Mouse (Mus musculus) heart, adult 8-10 months (tissue): Measurements from ENCODE around the gene Man1a. TPM values are rescaled to one million over a fixed set of nuclear protein-coding genes. Genes with fewer than 3 reads are reported as not detected.

Experiments
- DNase-seq: peaks from one replicate; pipeline ENCODE4 v3.0.0; 2022; ENCODE audit warnings: low spot score
- total RNA-seq, 4 experiments: library from RNA; stranded (reverse); gene quantifications; 2 replicates each; pipeline ENCODE4 v1.2.4; 2022

Gene Man1a
- total RNA-seq, 4 experiments from 2014 or later = 34.3 to 41.0 (median 38.3) TPM

DNA sequence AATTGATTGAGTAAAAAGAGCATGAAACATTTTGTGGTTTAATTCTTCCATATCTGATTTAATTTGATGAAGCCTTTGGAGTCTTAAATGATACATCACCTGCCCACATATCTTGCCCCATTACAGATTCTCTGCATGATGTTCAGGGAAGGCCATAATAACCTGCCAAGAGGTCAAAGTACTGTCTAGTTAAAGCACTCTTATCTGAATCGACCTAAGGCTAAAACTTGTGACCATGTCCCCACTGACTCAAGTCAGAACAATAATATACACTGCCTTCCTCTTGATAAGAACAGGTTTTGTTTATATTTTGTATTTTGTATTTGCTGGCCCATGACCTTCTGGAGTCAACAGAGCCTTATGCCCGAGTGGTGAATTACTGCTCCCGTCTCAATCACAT lies 154.2 kb downstream of the Man1a start:
- DNase-seq = no peak

DNA sequence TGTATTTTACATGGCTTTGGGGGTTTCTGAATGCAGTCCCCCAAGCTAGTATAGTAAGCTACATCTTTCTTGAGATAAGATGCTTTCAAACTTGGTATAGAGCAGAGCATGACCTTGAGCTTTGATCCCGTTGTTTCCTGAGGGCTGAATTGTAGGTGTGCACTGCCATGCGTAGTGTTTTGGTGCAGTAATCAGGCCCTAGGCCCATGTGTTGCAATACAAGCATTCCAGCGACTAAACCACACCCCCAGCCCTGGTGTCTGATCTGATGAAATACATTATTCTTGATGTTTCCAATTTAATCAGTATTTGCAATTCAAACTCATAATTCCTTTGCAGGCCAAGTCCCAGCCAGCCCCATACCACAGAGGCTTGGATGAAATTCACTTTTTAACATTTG lies 158.9 kb downstream of the Man1a start:
- no peak for DNase-seq

DNA sequence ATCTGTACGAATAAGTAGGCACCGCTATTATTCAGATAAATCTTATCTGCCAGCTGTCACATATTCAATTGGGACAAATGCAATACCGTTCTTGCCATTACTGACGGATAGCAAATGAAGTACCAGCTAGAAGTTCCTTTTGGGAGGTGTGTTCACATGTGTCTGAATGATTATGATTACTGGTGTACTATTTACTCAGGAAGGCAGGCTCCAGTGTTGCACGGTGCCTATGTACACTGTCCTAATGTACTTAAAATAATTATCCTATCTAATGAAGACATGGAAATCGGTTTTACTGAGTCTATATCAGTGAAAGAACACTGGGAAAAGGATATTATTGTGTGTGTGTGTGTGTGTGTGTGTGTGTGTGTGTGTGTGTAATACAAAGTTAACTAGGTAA lies 160.7 kb downstream of the Man1a start:
- no peak for DNase-seq

DNA sequence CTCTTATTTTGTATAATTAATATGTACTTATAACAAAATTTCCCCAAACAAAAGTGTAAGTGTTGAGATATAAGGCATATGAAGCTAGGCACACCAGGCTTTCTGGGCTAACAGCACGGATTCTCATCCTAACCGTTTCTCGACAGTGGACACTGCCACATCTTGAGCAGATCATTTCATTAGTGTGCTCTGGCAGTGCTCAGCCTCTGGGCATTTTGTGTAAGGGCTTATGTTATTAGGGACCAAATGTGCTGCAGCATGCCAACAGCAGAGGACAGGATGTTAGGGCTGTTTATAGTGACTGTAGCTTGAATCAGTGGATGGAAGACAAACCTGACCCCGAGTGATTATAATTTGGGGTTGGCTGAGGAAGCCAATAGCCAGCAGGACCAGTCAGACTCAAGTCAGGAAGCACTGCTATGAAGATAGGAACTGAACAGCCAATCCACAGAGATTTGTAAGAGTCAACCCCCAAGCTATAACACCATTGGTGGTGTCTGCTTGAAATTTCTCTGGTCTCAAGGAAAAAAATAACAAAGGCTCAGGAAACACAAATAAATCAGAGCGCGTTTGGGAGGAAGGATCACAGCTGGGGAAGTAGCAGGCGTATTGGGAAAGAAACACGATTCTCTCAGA lies 161.3 kb downstream of the Man1a start:
- DNase-seq = no peak

DNA sequence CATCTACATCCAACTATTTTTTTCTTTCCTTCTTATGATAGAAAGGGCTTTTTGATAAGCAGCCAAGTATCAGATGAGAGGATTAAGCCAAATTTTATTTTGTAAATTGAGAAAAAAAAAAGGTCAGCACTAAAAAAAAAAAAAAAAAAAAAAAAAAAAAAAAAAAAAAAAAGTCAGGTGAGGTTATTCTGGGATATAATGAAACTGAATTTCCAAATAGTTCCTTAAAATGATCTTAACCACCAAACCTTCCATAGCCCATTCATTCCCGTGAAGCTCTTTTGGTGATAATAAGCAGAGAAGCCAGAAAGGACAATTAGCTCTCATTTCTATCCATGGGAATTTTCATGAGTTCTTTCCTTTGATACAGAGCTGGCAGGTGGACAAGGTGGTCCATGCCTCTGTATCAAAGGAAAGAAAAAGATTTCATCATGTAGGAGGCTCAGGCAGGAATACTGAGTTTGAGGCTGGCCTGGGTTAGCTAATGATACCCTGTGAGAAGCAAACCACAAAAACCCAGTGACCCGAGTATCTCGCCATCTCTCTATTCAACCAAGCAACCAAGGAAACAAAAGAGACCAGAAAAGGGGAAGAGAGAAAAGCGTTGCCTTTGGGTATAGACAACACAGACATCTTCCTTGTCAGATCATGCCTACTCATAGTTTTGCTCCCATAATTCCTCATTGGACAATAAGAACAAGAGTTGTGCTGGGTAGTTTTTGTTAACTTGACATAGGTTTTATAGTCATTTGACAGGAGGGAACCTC lies 162.7 kb downstream of the Man1a start:
- DNase-seq = no peak

DNA sequence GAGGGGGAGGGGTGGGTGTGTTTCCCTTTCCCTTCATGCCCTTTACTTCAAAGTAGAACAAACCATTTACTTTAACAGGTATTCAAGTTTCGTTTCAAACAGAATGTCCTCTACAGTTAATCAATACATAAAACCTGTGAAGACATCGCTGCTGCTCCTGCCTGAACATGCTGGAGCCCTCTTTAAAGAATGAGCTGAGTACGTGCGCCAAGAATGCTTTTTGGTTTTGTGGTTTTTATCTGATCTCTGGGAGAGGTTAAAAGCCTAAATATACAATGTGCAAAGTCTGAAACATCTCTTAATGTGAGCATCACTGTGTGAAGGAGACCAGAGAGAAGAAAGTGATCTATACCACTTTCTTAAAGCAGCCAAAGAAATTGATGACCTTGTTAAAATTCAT lies 186.9 kb downstream of the Man1a start:
- DNase-seq = no peak

DNA sequence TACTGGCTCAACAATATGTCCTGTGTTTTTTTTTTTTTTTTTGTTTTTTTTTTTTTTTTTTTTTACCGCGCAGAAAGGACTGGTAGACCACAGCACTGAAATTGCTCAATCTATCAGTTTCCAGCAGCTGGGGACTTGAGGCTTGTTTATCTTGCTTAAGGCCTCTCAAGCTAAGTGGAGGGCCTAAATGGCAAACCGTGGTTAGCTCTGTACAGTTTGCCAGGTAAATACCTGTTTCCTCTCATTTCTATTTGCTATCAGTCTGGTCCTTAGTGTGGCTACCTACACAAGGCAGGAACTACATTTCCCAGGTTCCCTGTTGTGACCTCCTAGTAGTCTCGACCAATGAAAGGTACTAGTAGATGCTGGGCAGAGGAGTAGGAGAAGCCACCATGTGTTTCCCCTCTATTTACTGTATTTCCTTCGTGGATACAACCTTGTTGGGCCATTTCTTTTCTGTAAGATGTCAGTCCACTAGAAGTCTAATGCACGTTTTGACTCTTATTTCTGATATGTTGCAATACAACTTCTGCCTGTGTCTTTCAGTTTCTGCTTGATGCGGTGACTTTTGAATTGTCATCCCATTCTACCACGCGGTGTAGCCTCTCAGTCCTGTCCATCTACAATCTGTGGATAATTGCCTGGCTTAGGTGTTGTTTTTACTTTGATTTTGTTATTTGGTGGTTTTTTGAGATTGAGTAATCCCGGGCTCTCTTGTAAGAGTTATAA lies 187.9 kb downstream of the Man1a start:
- DNase-seq = no peak

DNA sequence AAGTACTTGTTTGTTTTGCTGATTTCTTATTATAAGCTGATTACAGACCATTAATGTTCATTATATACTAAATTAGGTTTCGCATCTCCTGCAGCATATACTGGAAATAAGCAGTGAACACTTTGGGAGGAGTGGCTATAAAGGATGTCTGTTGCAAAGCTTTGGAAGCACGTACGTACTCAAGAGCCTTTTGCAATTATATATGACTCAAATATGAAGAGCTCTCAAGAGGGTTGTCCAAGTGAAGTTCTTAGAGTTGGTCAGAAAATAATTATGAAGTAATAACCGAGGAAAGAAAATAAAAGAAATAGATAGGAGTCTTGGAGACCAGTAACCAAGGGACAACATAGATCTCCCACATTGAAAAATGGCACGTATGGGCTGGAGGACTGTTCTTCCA lies 189.9 kb downstream of the Man1a start:
- DNase-seq = no peak

DNA sequence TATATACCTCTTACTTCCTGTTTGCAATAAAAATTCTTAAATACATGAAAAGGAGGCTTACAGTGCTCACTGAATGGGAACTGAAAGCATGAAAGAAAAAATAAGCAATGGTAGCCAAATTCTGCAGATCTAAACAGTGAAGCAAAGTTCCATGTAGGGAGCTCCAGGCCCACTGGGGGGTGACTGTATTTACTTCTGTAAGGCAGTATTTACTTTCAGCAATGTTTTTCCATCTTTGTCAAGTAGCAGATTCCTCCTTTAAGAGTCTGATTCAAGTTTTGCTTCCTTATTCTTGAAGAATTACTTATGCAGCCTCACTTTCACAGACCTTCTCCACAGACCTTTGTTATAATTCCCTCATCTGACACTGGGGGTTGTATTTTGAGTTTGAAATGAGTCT lies 195.1 kb downstream of the Man1a start:
- no peak for DNase-seq

DNA sequence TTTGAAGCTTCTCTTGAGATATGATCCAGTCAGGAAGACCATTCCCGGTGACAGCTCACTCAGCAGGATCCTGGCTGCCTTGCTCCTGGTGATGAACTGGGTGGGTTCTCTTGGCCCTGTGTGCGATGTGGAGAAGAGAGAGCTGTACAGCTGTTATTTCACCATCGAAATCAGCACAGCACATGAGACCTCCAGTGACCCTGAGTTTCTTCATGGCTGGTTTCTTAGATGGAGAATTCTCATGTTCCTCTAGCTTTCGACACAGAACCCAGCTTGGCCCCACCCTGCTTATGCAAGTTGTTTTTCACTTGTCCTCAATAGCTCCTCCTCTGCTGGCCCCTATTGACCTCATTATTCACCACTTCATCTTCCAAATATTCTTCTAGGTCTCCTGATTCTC lies 200.5 kb downstream of the Man1a start:
- DNase-seq = peak; percentile 65

DNA sequence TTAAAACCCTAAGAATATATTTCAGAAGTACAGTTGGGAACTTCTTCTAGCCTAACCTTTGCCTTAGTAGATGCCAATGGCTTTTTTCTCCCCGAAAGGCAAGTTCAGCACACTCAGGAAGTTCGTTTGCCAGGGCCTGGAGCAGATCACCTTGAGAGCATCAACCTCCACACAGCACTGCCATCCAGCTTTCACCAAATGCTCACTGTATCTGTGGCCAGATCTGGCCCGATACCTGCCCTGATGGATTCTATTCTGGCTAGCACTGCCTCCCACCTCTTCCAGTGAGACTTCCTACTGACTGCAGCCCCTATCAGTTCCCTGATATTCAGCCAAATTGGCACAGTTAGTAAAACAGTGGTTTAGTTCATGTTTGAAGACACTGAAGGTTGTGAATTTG lies 202.2 kb downstream of the Man1a start:
- no peak for DNase-seq

DNA sequence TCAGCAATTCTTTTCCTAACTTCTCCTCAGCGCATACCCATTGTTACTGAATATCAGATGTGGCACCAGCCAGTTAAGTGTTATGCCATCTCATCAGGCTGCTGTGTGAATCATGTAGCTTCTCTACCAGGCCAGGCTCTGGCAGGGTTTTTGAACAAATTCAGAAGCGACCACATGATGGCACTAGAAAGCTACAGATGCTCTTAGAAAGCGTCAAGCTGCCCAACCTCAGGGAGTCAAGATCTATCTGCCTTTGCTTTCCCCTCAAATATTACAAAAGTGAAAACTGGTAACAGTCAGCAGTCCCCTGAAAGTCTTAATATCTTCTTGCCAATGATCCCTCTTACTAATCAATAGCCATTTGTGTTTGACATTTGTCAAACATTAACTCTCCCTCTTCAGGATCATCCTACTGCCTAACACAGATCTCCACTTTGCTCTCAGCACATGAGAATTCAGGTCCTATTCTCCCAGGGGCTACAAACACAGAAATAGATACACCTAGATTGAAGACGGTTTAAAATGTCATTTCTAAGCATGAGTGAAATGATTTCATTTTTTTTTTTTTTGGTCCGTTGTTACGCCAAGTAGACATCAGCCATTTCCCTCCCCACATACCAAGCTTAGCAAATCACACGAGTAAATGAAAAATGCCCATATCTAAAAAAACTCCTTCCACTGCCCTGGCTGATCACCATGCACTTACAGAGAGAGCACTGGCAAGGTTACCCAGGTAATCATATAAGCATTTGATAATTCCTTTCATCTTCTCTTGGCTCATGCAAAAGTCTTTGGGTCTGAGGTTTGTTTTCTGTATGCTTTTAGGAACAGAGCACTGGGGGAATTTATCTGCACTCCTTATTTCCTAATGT lies 212.7 kb downstream of the Man1a start:
- peak; percentile 59 for DNase-seq

DNA sequence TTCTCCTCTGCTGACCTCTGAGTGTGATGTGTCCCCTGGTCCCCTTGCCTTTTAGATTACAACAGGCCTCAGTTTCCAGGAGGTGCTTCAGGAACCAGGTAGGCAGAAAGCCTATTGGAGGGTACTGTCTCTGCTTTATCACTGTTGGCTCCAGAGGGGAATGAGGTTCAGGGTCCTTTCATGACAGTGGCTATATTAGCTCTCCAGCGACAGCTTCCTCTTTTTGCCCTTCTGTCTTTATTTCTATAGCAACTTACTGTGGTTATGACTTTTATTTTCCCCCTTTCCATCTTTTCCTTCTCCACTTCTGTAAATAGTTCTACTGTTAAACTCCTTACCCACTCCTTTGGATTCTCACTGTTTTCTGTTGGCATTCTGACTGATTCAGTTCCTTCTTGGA lies 216.5 kb downstream of the Man1a start:
- no peak for DNase-seq

DNA sequence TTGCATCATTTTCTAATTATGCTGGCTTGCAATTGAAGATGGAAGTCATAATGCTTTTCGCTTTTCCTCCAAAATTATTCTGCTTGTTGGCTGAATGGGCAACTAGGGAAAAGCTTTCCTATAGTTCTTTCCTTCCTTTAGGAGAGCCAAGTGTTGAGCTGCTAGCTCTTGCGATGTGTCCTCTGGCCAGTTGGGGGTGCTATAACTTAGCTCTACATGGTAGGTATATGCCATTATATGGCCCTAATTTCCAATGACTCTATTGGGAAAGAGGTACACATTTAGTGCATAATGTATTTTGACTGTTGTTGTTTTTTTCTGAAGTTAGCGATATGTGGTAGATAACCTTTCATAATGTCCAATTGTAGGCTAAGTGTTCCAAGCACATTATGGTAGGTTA lies 217.2 kb downstream of the Man1a start:
- no peak for DNase-seq
